Mouse (Mus musculus) ES-E14 (cell line): ENCODE data around the gene Snx4.

ENCODE experiments used
- CHD2 ChIP-seq: IDR thresholded peaks from 2 replicates; pipeline ENCODE4 v1.6.1; 2014; ENCODE audit warnings: mild to moderate bottlenecking, low read depth, low read length, inconsistent platforms
- HCFC1 ChIP-seq: IDR thresholded peaks from 2 replicates; pipeline ENCODE4 v1.6.1; 2012; ENCODE audit warnings: low read length, inconsistent platforms, borderline replicate concordance; ENCODE audit not compliant: insufficient read depth
- ZC3H11A ChIP-seq: IDR thresholded peaks from 2 replicates; pipeline ENCODE4 v1.6.1; 2012; ENCODE audit warnings: low read depth, mild to moderate bottlenecking, inconsistent platforms, low read length, borderline replicate concordance

DNA sequence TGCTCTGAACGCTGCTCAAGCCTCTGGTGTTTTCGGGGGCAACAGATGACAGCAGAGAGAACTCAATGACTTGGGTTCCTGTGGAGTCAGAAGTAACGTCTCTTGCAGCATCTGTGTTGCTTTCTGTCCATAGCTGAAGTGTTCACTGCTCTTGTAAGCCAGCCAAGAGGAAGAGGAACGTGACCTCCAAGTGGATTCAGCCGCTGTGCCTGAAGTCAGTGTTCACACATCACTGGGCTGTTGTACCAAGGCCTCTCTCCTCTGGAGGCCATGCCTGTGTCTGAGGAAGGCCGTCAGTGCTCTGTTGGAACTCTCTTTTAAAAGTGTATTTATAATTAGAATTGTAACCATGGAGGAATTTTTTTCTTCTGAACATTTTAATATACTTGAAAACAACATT lies 9.2 kb upstream of the Snx4 start:
- TF ChIP-seq ZC3H11A (no peak), CHD2 (no peak), HCFC1 (no peak)
